24 mouse cellular contexts compared by ENCODE assay signal in genomic region chr3:129351320-129351877, GRCm38 (mm10). TPM values are rescaled to one million over a fixed set of nuclear protein-coding genes. Genes with fewer than 3 reads are reported as not detected.
"Had no signal": no experiment of that assay in that cellular context is flagged by ENCODE, and none has a peak within 500 bp of the region (broad histone marks: within the 10 kb centered on the region; RNA-seq: fewer than 3 reads in every experiment).

No protein-coding gene starts in this region.

- H3K4me1 ChIP-seq: hindbrain, embryonic 10.5 days; hindbrain, embryonic 12.5 days; kidney, embryonic 15.5 days; limb, embryonic 13.5 days; limb, embryonic 15.5 days had no signal

- H3K4me2 ChIP-seq: heart, embryonic 12.5 days; hindbrain, embryonic 12.5 days; hindbrain, embryonic 14.5 days; kidney, embryonic 15.5 days; limb, embryonic 13.5 days; limb, embryonic 15.5 days had no signal

- H3K27me3 ChIP-seq: heart, embryonic 12.5 days; hindbrain, embryonic 12.5 days; kidney, embryonic 15.5 days; limb, embryonic 13.5 days; limb, embryonic 15.5 days had no signal

- H3K27ac ChIP-seq: heart, adult 2 months; hindbrain, embryonic 10.5 days; hindbrain, embryonic 12.5 days; hindbrain, embryonic 14.5 days; kidney, embryonic 15.5 days; kidney, postnatal 0 days; limb, embryonic 13.5 days; limb, embryonic 15.5 days had no signal

- H3K9me3 ChIP-seq: heart, embryonic 12.5 days; hindbrain, embryonic 10.5 days; hindbrain, embryonic 12.5 days; kidney, embryonic 15.5 days; limb, embryonic 13.5 days; limb, embryonic 15.5 days had no signal

- H3K4me3 ChIP-seq: heart, adult 2 months; heart, embryonic 12.5 days; hindbrain, embryonic 10.5 days; hindbrain, embryonic 12.5 days; kidney, embryonic 15.5 days; limb, embryonic 13.5 days; limb, embryonic 15.5 days had no signal

- ATAC-seq: forebrain, embryonic 16.5 days; hindbrain, embryonic 16.5 days; inflammation-experienced regulatory T-cells, adult 6 months had no signal

- DNase-seq: gastrocnemius, postnatal 14 days; gastrocnemius, postnatal 36 days; heart, adult 11 months; heart, adult 2 months; heart, postnatal 10 days; heart, postnatal 4 days; kidney, adult 18-20 months; kidney, adult 8-10 months; kidney, postnatal 14 days; kidney, postnatal 36 days; layer of hippocampus, adult 9-11 months; layer of hippocampus, postnatal 36 days; left cerebral cortex, postnatal 4 days had no signal

- H3K36me3 ChIP-seq: heart, embryonic 12.5 days; hindbrain, embryonic 10.5 days; hindbrain, embryonic 12.5 days; kidney, embryonic 15.5 days; limb, embryonic 13.5 days; limb, embryonic 15.5 days had no signal

- H3K9ac ChIP-seq: heart, embryonic 12.5 days; hindbrain, embryonic 12.5 days; hindbrain, embryonic 14.5 days; kidney, embryonic 15.5 days; limb, embryonic 13.5 days; limb, embryonic 15.5 days had no signal

RNA-seq across cellular contexts. Expression of gene Enpep, which starts 18.9 kb away (rescaled TPM):
- polyA plus RNA-seq: inflammation-experienced regulatory T-cells, adult 6 months had no signal
